Mouse (Mus musculus): Measurements from ENCODE around the gene Il17f. TPM values are rescaled to one million over a fixed set of nuclear protein-coding genes. Genes with fewer than 3 reads are reported as not detected.

Il17f gene
- polyA plus RNA-seq, 1 experiment: not detected

DNA sequence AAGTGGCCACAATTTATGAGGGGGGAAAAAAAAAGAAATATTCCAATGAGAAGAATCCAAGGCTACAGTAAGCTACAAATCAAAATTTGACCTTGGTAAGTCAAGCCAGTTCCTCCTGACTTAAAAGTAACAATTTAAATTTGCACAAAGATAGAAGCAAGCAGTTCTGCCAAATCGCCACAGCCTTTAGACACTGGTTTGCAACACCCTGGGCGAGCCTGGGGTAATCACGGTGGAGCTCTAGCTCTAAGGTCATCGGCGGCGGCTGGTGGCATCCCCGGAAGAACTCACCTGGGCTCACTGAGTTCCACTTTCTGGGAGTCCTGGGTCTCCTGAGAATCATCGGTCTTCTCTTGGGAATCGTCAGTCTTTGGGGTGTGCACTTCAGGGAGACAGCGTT lies 14.1 kb upstream of the Il17f start:
- Histone ChIP-seq H3K79me2 (ENCODE audit: control insufficient read depth, insufficient read depth) (no peaks in the 10 kb centered on the region), H3K4me3 (no peak overlapping the region), H3ac (ENCODE audit: control insufficient read depth, insufficient read length) (no peak overlapping the region), H3K4me2 (ENCODE audit: low read depth) (no peak overlapping the region), H3K36me3 (ENCODE audit: control insufficient read depth, insufficient read depth) (peaks cover 9% of the 10 kb centered on the region), H3K27me3 (ENCODE audit: control insufficient read depth, insufficient read depth, insufficient read length) (no peaks in the 10 kb centered on the region)
- TF ChIP-seq SRF (IDR thresholded peaks at IDR 0.05; ENCODE audit: control insufficient read depth, insufficient read length, low read depth) (no peak), USF1 (IDR thresholded peaks at IDR 0.05; ENCODE audit: low read depth) (no peak), REST (IDR thresholded peaks at IDR 0.05; ENCODE audit: insufficient read depth, insufficient read length) (no peak), E2F4 (IDR thresholded peaks at IDR 0.05; ENCODE audit: insufficient read depth) (no peak), POLR2A (IDR thresholded peaks at IDR 0.05; ENCODE audit: insufficient read length, low read depth) (no peak), MAX (IDR thresholded peaks at IDR 0.05; ENCODE audit: low read depth) (no peak), POLR2AphosphoS2 (IDR thresholded peaks at IDR 0.05; ENCODE audit: insufficient read length, low read depth) (no peak), TCF3 (IDR thresholded peaks at IDR 0.05; ENCODE audit: insufficient read length, low read depth) (no peak), TCF12 (IDR thresholded peaks at IDR 0.05; ENCODE audit: insufficient read depth, poor library complexity, severe bottlenecking) (no peak), CEBPB (IDR thresholded peaks at IDR 0.05; ENCODE audit: insufficient read depth, poor library complexity, severe bottlenecking) (no peak)

DNA sequence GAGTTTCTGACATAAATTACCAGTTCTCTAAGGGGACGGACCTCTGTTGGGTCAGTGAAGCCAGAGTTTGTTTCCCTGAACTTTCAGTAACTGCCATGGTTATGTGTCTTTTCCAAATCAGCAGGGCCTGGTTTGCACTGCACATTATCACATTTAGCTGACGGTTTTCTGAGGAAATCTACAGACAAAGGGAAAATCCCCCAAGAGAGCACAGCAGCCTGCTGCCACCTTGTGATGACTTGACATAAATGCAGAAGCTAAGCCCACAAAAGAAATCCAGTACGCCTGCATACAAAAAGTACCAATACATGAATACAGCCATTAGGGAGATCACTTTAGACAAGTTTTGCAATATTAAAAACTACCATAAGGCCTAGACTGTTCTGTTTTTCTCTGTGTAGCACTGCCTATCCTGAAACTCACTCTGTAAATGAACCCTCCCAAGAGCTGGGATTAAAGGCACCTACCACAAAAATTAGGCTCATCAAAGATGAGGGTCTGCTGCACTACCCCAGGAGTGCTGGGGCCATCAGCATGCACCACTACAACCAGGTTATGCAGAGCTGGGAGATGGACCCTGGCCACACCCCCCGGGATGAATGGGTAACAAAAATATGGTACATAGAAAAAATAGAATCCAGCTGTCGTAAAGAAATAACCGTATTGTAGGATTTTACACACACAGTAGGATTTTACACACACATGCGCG lies 11.4 kb upstream of the Il17f start:
- no peaks in the 10 kb centered on the region for H3K27me3 ChIP-seq (ENCODE audit: control insufficient read depth, insufficient read depth, insufficient read length)
- no peak overlapping the region for H3K4me2 ChIP-seq (ENCODE audit: low read depth)
- TF ChIP-seq TCF12 (IDR thresholded peaks at IDR 0.05; ENCODE audit: insufficient read depth, poor library complexity, severe bottlenecking) (no peak), MAX (IDR thresholded peaks at IDR 0.05; ENCODE audit: low read depth) (no peak), POLR2A (IDR thresholded peaks at IDR 0.05; ENCODE audit: insufficient read length, low read depth) (no peak), MYOD1 (IDR thresholded peaks at IDR 0.05; ENCODE audit: control insufficient read depth in 1 of 3, insufficient read length in 2 of 3, low read depth in 2 of 3) (no peak)
- H3K4me3 ChIP-seq: no peak overlapping the region
- H3K36me3 ChIP-seq (ENCODE audit: control insufficient read depth, insufficient read depth): peaks cover 5% of the 10 kb centered on the region
- no peaks in the 10 kb centered on the region for H3K79me2 ChIP-seq (ENCODE audit: control insufficient read depth, insufficient read depth)
- H3ac ChIP-seq (ENCODE audit: control insufficient read depth, insufficient read length): no peak overlapping the region

DNA sequence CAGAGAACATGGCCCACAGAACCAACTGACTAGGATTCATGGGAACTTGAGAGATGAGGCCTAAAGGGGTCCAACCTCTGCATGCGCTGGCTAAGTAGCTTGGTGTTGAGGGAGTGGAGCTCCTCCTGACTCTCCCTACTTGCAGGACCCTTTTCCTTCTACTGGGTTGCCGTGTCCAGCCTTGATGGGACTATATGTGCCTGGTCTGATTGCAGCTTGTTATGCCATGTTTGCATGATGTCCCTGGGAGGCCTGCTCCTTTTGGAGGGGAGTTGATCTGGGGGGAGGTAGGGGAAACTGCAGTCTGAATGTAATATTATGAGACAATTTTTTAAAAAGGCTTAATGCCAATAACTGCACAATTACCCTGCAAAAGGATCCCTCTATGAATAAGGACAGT lies 10.9 kb upstream of the Il17f start:
- Histone ChIP-seq H3K4me3 (no peak overlapping the region), H3K79me2 (ENCODE audit: control insufficient read depth, insufficient read depth) (no peaks in the 10 kb centered on the region), H3ac (ENCODE audit: control insufficient read depth, insufficient read length) (no peak overlapping the region), H3K4me2 (ENCODE audit: low read depth) (no peak overlapping the region), H3K36me3 (ENCODE audit: control insufficient read depth, insufficient read depth) (peaks cover 2% of the 10 kb centered on the region), H3K27me3 (ENCODE audit: control insufficient read depth, insufficient read depth, insufficient read length) (no peaks in the 10 kb centered on the region)
- TF ChIP-seq POLR2AphosphoS2 (IDR thresholded peaks at IDR 0.05; ENCODE audit: insufficient read length, low read depth): no peak
- TF ChIP-seq TCF3 (IDR thresholded peaks at IDR 0.05; ENCODE audit: insufficient read length, low read depth): no peak
- TF ChIP-seq E2F4 (IDR thresholded peaks at IDR 0.05; ENCODE audit: insufficient read depth): no peak
- no peak for TF ChIP-seq REST (IDR thresholded peaks at IDR 0.05; ENCODE audit: insufficient read depth, insufficient read length)
- TF ChIP-seq CEBPB (IDR thresholded peaks at IDR 0.05; ENCODE audit: insufficient read depth, poor library complexity, severe bottlenecking): no peak
- no peak for TF ChIP-seq MAX (IDR thresholded peaks at IDR 0.05; ENCODE audit: low read depth)
- TF ChIP-seq MYOD1 (IDR thresholded peaks at IDR 0.05; ENCODE audit: control insufficient read depth in 1 of 3, insufficient read length in 2 of 3, low read depth in 2 of 3): no peak
- no peak for TF ChIP-seq USF1 (IDR thresholded peaks at IDR 0.05; ENCODE audit: low read depth)
- TF ChIP-seq MYOG (IDR thresholded peaks at IDR 0.05; ENCODE audit: control insufficient read depth in 1 of 3, insufficient read depth in 1 of 3, insufficient read length in 2 of 3, low read depth in 2 of 3): no peak
- no peak for TF ChIP-seq SRF (IDR thresholded peaks at IDR 0.05; ENCODE audit: control insufficient read depth, insufficient read length, low read depth)
- TF ChIP-seq POLR2A (IDR thresholded peaks at IDR 0.05; ENCODE audit: insufficient read length, low read depth): no peak
- no peak for TF ChIP-seq TCF12 (IDR thresholded peaks at IDR 0.05; ENCODE audit: insufficient read depth, poor library complexity, severe bottlenecking)

DNA sequence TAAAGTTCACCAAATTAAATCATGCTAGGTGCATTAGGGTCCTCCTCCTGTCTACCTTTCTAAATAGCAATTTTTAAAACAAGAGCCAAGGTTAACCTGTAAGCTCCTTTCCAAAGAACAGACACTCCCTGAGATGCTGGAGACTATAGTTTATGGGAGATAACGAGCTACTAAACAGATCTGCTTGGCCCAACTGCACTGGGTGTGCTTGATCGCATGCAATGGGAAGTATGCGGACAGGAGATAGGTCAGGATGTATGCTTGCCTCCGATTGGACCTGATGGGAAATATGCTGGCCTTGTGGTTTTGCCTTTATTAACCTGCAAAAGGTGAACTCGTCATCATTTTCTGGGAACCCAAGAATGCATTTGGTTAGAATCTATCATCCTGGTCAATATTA lies 4.8 kb upstream of the Il17f start:
- H3K36me3 ChIP-seq (ENCODE audit: control insufficient read depth, insufficient read depth): no peaks in the 10 kb centered on the region
- H3K27me3 ChIP-seq (ENCODE audit: control insufficient read depth, insufficient read depth, insufficient read length): no peaks in the 10 kb centered on the region
- no peaks in the 10 kb centered on the region for H3K79me2 ChIP-seq (ENCODE audit: control insufficient read depth, insufficient read depth)
- no peak overlapping the region for H3ac ChIP-seq (ENCODE audit: control insufficient read depth, insufficient read length)
- no peak overlapping the region for H3K4me3 ChIP-seq
- H3K4me2 ChIP-seq (ENCODE audit: low read depth): no peak overlapping the region
- TF ChIP-seq CEBPB (IDR thresholded peaks at IDR 0.05; ENCODE audit: insufficient read depth, poor library complexity, severe bottlenecking) (no peak), POLR2A (IDR thresholded peaks at IDR 0.05; ENCODE audit: insufficient read length, low read depth) (no peak), POLR2AphosphoS2 (IDR thresholded peaks at IDR 0.05; ENCODE audit: insufficient read length, low read depth) (no peak), MYOD1 (IDR thresholded peaks at IDR 0.05; ENCODE audit: control insufficient read depth in 1 of 3, insufficient read length in 2 of 3, low read depth in 2 of 3) (no peak), MAX (IDR thresholded peaks at IDR 0.05; ENCODE audit: low read depth) (no peak), E2F4 (IDR thresholded peaks at IDR 0.05; ENCODE audit: insufficient read depth) (no peak), REST (IDR thresholded peaks at IDR 0.05; ENCODE audit: insufficient read depth, insufficient read length) (no peak), USF1 (IDR thresholded peaks at IDR 0.05; ENCODE audit: low read depth) (no peak), MYOG (IDR thresholded peaks at IDR 0.05; ENCODE audit: control insufficient read depth in 1 of 3, insufficient read depth in 1 of 3, insufficient read length in 2 of 3, low read depth in 2 of 3) (no peak), TCF12 (IDR thresholded peaks at IDR 0.05; ENCODE audit: insufficient read depth, poor library complexity, severe bottlenecking) (no peak), TCF3 (IDR thresholded peaks at IDR 0.05; ENCODE audit: insufficient read length, low read depth) (no peak), SRF (IDR thresholded peaks at IDR 0.05; ENCODE audit: control insufficient read depth, insufficient read length, low read depth) (no peak)

DNA sequence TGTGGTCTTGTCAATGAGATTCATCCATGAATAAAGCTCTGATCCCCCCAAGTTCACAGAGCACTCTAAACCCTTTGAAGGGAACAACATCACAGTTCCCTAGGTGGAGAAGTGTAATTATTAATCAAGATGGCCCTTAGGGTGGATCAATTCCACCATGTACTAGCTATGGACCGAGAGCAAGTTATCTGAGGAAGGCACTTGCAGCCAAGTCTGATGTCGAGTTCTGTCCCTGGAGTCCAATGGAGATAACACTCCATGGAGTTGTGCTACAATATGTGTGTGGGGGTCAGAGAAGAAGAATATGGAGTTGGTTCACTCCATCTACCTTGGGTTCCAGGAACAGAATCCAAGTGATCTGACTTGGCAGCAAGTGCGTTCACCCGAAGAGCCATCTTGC lies 4.3 kb upstream of the Il17f start:
- Histone ChIP-seq H3K4me3 (no peak overlapping the region), H3K4me2 (ENCODE audit: low read depth) (no peak overlapping the region), H3K36me3 (ENCODE audit: control insufficient read depth, insufficient read depth) (no peaks in the 10 kb centered on the region), H3K27me3 (ENCODE audit: control insufficient read depth, insufficient read depth, insufficient read length) (no peaks in the 10 kb centered on the region), H3K79me2 (ENCODE audit: control insufficient read depth, insufficient read depth) (no peaks in the 10 kb centered on the region), H3ac (ENCODE audit: control insufficient read depth, insufficient read length) (no peak overlapping the region)
- TF ChIP-seq E2F4 (IDR thresholded peaks at IDR 0.05; ENCODE audit: insufficient read depth) (no peak), MYOG (IDR thresholded peaks at IDR 0.05; ENCODE audit: control insufficient read depth in 1 of 3, insufficient read depth in 1 of 3, insufficient read length in 2 of 3, low read depth in 2 of 3) (no peak)

All from myocyte (in vitro differentiated cells).